Mouse (Mus musculus) intestine, postnatal 0 days (tissue): ENCODE measurements at regions not wholly inside any gene's neighbourhood (a gene's known extent, or its start where the extent isn't known, plus 50 kb on each side); places are given as distances from the start of the nearest gene placed in this dataset.
"Not testable (repeated sequence)": the region's sequence is repeated elsewhere in the genome, so short reads cannot be mapped to it uniquely, and the experiment has no call there.

Source experiments
- ATAC-seq: fragments of 200-750 bp; cut with Nextera tagmentation; 2 replicates; pipeline ENCODE4 v1.8.0; 2017; ENCODE audit warnings: mild to moderate bottlenecking, moderate TSS enrichment, moderate library complexity
- H3K27ac ChIP-seq: fragments of 300-500 bp; sonication (generic); 2 replicates; pipeline ENCODE4 v1.5.1; 2014; ENCODE audit warnings: mild to moderate bottlenecking, low read depth, low read length, moderate library complexity
- H3K27me3 ChIP-seq: fragments of 300-500 bp; sonication (generic); replicated peaks from 2 replicates; pipeline ENCODE4 v1.6.1; 2014; ENCODE audit warnings: low read length, mixed read lengths; ENCODE audit not compliant: control insufficient read depth, insufficient read depth
- H3K36me3 ChIP-seq: fragments of 300-500 bp; sonication (generic); 2 replicates; pipeline ENCODE4 v1.6.1; 2014; ENCODE audit warnings: mild to moderate bottlenecking, moderate library complexity; ENCODE audit not compliant: control insufficient read depth, insufficient read depth
- H3K4me1 ChIP-seq: fragments of 300-500 bp; sonication (generic); replicated peaks from 2 replicates; pipeline ENCODE4 v1.6.1; 2014; ENCODE audit warnings: antibody characterized with exemption, low read length, mixed read lengths; ENCODE audit not compliant: control insufficient read depth, insufficient read depth
- H3K4me2 ChIP-seq: fragments of 300-500 bp; sonication (generic); replicated peaks from 2 replicates; pipeline ENCODE4 v1.6.1; 2014; ENCODE audit warnings: low read depth, mild to moderate bottlenecking, moderate library complexity
- H3K4me3 ChIP-seq: fragments of 300-500 bp; sonication (generic); 2 replicates; pipeline ENCODE4 v1.5.1; 2014; ENCODE audit warnings: low read depth, low read length
- H3K9ac ChIP-seq: fragments of 300-500 bp; sonication (generic); 2 replicates; pipeline ENCODE4 v1.6.1; 2014; ENCODE audit warnings: mild to moderate bottlenecking, low read depth, low read length
- H3K9me3 ChIP-seq: fragments of 300-500 bp; sonication (generic); 2 replicates; pipeline ENCODE4 v1.6.1; 2016; ENCODE audit warnings: mixed run types; ENCODE audit not compliant: control insufficient read depth
- CTCF ChIP-seq: sonication (generic); IDR thresholded peaks from 2 replicates; pipeline ENCODE4 v1.5.1; 2016; ENCODE audit warnings: low read depth, mild to moderate bottlenecking, control low read depth, antibody characterized with exemption, moderate library complexity
- WGBS: fragments of 180-500 bp; shearing (Covaris S2); extraction: QIAGEN DNeasy Blood & Tissue Kit; methylation state at CpG from one replicate; pipeline ENCODE4 v1.1.7; 2014; 5-methylcytosine and 5-hydroxymethylcytosine counted together

DNA sequence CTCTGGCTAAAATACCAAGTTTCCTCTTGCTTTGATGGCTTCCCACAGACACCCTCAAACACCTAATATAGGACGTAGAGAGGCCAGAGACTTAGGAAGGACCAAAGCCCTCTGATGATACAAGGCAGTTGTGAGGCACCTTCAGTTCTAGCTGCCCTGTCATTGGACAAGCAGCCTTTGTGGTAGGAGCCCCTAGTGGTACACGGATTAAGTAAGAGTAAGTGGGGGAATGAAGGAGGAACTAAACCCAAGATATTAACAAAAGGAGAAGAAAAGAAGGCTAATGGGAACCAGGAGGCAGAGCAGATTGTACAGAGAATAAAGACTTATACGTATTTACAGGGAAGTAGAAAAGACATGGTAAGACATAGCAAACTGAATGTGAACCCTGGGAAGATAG lies 352.3 kb upstream of the Tmco5 start:
- ATAC-seq, H3K4me1 ChIP-seq, H3K9me3 ChIP-seq, H3K9ac ChIP-seq, H3K27ac ChIP-seq, H3K4me2 ChIP-seq, H3K36me3 ChIP-seq, H3K27me3 ChIP-seq, H3K4me3 ChIP-seq: not testable (repeated sequence)
- 93% methylated on average over 1 of the region's 3 CpGs for WGBS

GRCm38 (mm10) chr2:116536453-116536852 lies 342.0 kb upstream of the Tmco5 start:
- no peak for TF ChIP-seq CTCF

GRCm38 (mm10) chr2:116559350-116559749 lies 319.1 kb upstream of the Tmco5 start:
- Histone ChIP-seq H3K9me3 (no peaks in the 10 kb centered on the region), H3K4me2 (no peak overlapping the region), H3K36me3 (no peaks in the 10 kb centered on the region), H3K4me3 (no peak overlapping the region), H3K4me1 (no peaks in the 10 kb centered on the region), H3K9ac (no peak overlapping the region), H3K27ac (no peak overlapping the region), H3K27me3 (no peaks in the 10 kb centered on the region)
- TF ChIP-seq CTCF: no peak
- no peak for ATAC-seq

More at GRCm38 (mm10) chr2:116536453-116536852, 342.0 kb upstream of the Tmco5 start:
- H3K4me3 ChIP-seq: no peak overlapping the region
- no peak for ATAC-seq
- peaks cover 9% of the 10 kb centered on the region; the same call in 1 of the 2 replicates for H3K9me3 ChIP-seq
- no peak overlapping the region for H3K9ac ChIP-seq
- no peak overlapping the region for H3K27ac ChIP-seq
- no peaks in the 10 kb centered on the region for H3K36me3 ChIP-seq
- no peaks in the 10 kb centered on the region for H3K27me3 ChIP-seq
- H3K4me1 ChIP-seq: no peaks in the 10 kb centered on the region
- H3K4me2 ChIP-seq: no peak overlapping the region
- 76% methylated on average over 1 of the region's 1 CpGs for WGBS

GRCm38 (mm10) chr2:116583989-116584388 lies 294.5 kb upstream of the Tmco5 start:
- H3K27ac ChIP-seq: no peak overlapping the region
- TF ChIP-seq CTCF: no peak
- no peaks in the 10 kb centered on the region for H3K4me1 ChIP-seq
- no peak overlapping the region for H3K9ac ChIP-seq
- H3K4me3 ChIP-seq: no peak overlapping the region
- H3K36me3 ChIP-seq: no peaks in the 10 kb centered on the region
- no peaks in the 10 kb centered on the region for H3K9me3 ChIP-seq
- no peak for ATAC-seq
- H3K27me3 ChIP-seq: no peaks in the 10 kb centered on the region
- 44% methylated on average over 2 of the region's 2 CpGs for WGBS
- no peak overlapping the region for H3K4me2 ChIP-seq

- no peaks in the 10 kb centered on the region for H3K4me1 ChIP-seq
- 83% methylated on average over 11 of the region's 11 CpGs for WGBS
- H3K9me3 ChIP-seq: no peaks in the 10 kb centered on the region
- no peak overlapping the region for H3K9ac ChIP-seq
- H3K4me2 ChIP-seq: no peak overlapping the region
- H3K4me3 ChIP-seq: no peak overlapping the region
- H3K36me3 ChIP-seq: no peaks in the 10 kb centered on the region
- no peaks in the 10 kb centered on the region for H3K27me3 ChIP-seq
- no peak for ATAC-seq
- H3K27ac ChIP-seq: no peak overlapping the region
- no peak for TF ChIP-seq CTCF
These were observed 292.1 kb upstream of the Tmco5 start for GRCm38 (mm10) chr2:116586203-116586959.

GRCm38 (mm10) chr2:116605869-116606268 lies 272.6 kb upstream of the Tmco5 start:
- no peak overlapping the region for H3K9ac ChIP-seq
- TF ChIP-seq CTCF: no peak
- no peak overlapping the region for H3K4me3 ChIP-seq
- H3K4me2 ChIP-seq: no peak overlapping the region
- WGBS: 93% methylated on average over 5 of the region's 5 CpGs
- no peak overlapping the region for H3K27ac ChIP-seq
- H3K27me3 ChIP-seq: no peaks in the 10 kb centered on the region
- no peaks in the 10 kb centered on the region for H3K4me1 ChIP-seq
- ATAC-seq: no peak
- no peaks in the 10 kb centered on the region for H3K36me3 ChIP-seq
- H3K9me3 ChIP-seq: no peaks in the 10 kb centered on the region

GRCm38 (mm10) chr2:116639935-116640334 lies 238.6 kb upstream of the Tmco5 start:
- no peak for TF ChIP-seq CTCF
- no peak overlapping the region for H3K9ac ChIP-seq
- no peak overlapping the region for H3K4me3 ChIP-seq
- H3K4me1 ChIP-seq: no peaks in the 10 kb centered on the region
- no peaks in the 10 kb centered on the region for H3K9me3 ChIP-seq
- no peak for ATAC-seq
- H3K27me3 ChIP-seq: no peaks in the 10 kb centered on the region
- no peaks in the 10 kb centered on the region for H3K36me3 ChIP-seq
- WGBS: 70% methylated on average over 5 of the region's 5 CpGs
- no peak overlapping the region for H3K4me2 ChIP-seq
- H3K27ac ChIP-seq: no peak overlapping the region
